Mouse (Mus musculus) embryonic fibroblast, embryonic 13.5 days (primary cell): ENCODE data around the gene Pcp4.

Experiments used
- CTCF ChIP-seq: IDR thresholded peaks from 2 replicates; pipeline ENCODE4 v1.5.1; 2011; ENCODE audit warnings: mild to moderate bottlenecking, control low read depth, low read length, moderate library complexity, borderline replicate concordance; ENCODE audit not compliant: insufficient read depth
- POLR2A ChIP-seq: IDR thresholded peaks from 2 replicates; pipeline ENCODE4 v1.6.1; 2011; ENCODE audit warnings: low read depth, mild to moderate bottlenecking, control low read depth, low read length, moderate library complexity

DNA sequence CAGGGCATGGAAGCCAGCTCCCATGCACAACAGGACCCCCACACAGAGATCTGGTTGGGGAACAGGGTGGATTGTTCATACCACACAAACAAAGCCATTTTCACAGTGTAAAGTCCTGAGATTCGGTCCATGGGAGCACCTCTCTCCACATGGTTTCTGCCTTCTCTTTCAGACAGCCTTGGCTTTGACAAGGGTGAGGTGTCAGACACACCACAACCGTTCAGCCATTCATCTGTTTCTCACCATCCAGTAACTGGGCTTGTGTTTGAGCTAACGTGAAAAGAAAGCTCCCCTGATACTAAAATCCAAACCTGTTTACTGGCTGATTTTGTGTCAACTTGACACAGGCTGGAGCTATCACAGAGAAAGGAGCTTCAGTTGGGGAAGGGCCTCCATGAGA, 6.8 kb downstream of the Pcp4 start:
- TF ChIP-seq POLR2A (no peak), CTCF (no peak)
